Comparison of ENCODE assay signal across 1 mouse cellular context in the genomic region with DNA sequence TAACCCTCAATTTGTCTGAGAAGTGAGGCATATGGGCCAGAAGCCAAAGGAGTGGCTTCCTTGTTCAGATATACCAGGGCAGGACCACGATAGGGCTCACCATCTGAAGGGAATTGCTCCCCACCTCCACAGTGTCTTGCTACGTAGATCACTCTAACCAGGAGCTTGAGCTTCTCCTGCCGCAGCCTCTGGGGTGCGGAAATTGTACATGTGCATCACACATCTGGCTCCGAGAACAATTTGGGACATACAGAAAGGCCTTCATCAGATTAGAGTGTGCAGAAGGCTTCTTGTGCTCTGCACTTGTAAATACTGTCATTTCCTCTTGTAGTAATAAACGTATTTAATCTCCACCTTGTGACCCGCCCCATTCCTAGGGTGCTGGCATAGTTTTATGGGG.
TF ChIP-seq lines count a peak whose summit lies in the region.

No protein-coding gene starts in this region.

TF ChIP-seq in MEL, 35 proteins besides CTCF, POLR2A, EP300 and RAD21:
- TF ChIP-seq ZNF384 (IDR thresholded peaks at IDR 0.05; ENCODE audit: low read depth, low read length): no peak
- TF ChIP-seq MAZ (IDR thresholded peaks at IDR 0.05; ENCODE audit: low read depth, low read length): peak; percentile 8; the same call in 1 of the 2 replicates
- TF ChIP-seq TAL1 (IDR thresholded peaks at IDR 0.05; ENCODE audit: low read length): no peak
- TF ChIP-seq POLR2AphosphoS2 (IDR thresholded peaks at IDR 0.05; ENCODE audit: low read length): no peak
- no peak; the same call in 1 of the 2 replicates for TF ChIP-seq ZMIZ1 (IDR thresholded peaks at IDR 0.05; ENCODE audit: low read depth, low read length)
- TF ChIP-seq TCF12 (IDR thresholded peaks at IDR 0.05; ENCODE audit: low read depth, low read length): peak; percentile 5; the same call in 1 of the 2 replicates
- TF ChIP-seq TBP (IDR thresholded peaks at IDR 0.05; ENCODE audit: low read depth, low read length): peak; percentile 62; the same call in 1 of the 2 replicates
- no peak for TF ChIP-seq MAFK (IDR thresholded peaks at IDR 0.05; ENCODE audit: borderline replicate concordance, low read depth, low read length)
- TF ChIP-seq NELFE (IDR thresholded peaks at IDR 0.05; ENCODE audit: low read depth, low read length): no peak
- TF ChIP-seq MEF2A (IDR thresholded peaks at IDR 0.05; ENCODE audit: extremely low read depth, insufficient replicate concordance, low read depth, low read length, poor library complexity, severe bottlenecking): 0 out of 2 replicates have a peak, but pooled peaks have one; percentile 18
- 0 out of 2 replicates have a peak, but pooled peaks have one; percentile 17 for TF ChIP-seq POLR2AphosphoS5 (IDR thresholded peaks at IDR 0.05; ENCODE audit: borderline replicate concordance, low read depth, low read length)
- TF ChIP-seq USF1 (IDR thresholded peaks at IDR 0.05; ENCODE audit: low read depth, low read length): peak; percentile 54
- 0 out of 2 replicates have a peak, but pooled peaks have one; percentile 29 for TF ChIP-seq MYC (IDR thresholded peaks at IDR 0.05; ENCODE audit: low read depth, low read length)
- TF ChIP-seq JUND (IDR thresholded peaks at IDR 0.05; ENCODE audit: low read depth, low read length): no peak
- TF ChIP-seq UBTF (IDR thresholded peaks at IDR 0.05; ENCODE audit: borderline replicate concordance, insufficient read depth, low read depth, low read length): no peak
- no peak for TF ChIP-seq USF2 (IDR thresholded peaks at IDR 0.05; ENCODE audit: borderline replicate concordance in 1 of 2, insufficient read depth in 1 of 2, low read depth in 1 of 2, low read length in 2 of 2)
- TF ChIP-seq BHLHE40 (IDR thresholded peaks at IDR 0.05; ENCODE audit: borderline replicate concordance, low read depth, low read length): no peak
- TF ChIP-seq SIN3A (IDR thresholded peaks at IDR 0.05; ENCODE audit: low read length): peak; percentile 73
- TF ChIP-seq E2F4 (IDR thresholded peaks at IDR 0.05; ENCODE audit: borderline replicate concordance, low read depth, low read length): no peak
- no peak for TF ChIP-seq CHD1 (IDR thresholded peaks at IDR 0.05; ENCODE audit: low read depth, low read length)
- TF ChIP-seq MAX (IDR thresholded peaks at IDR 0.05; ENCODE audit: low read length): peak; percentile 38; the same call in 1 of the 2 replicates
- TF ChIP-seq RCOR1 (IDR thresholded peaks at IDR 0.05; ENCODE audit: low read depth, low read length): no peak
- no peak; the same call in 1 of the 2 replicates for TF ChIP-seq HCFC1 (IDR thresholded peaks at IDR 0.05; ENCODE audit: low read depth, low read length)
- no peak for TF ChIP-seq MYB (IDR thresholded peaks at IDR 0.05; ENCODE audit: low read depth, low read length)
- no peak for TF ChIP-seq CHD2 (IDR thresholded peaks at IDR 0.05; ENCODE audit: low read length)
- 0 out of 2 replicates have a peak, but pooled peaks have one; percentile 65 for TF ChIP-seq MXI1 (IDR thresholded peaks at IDR 0.05; ENCODE audit: low read depth, low read length)
- TF ChIP-seq GATA1 (IDR thresholded peaks at IDR 0.05; ENCODE audit: low read depth, low read length): peak; percentile 72
- no peak for TF ChIP-seq ZKSCAN1 (IDR thresholded peaks at IDR 0.05; ENCODE audit: low read depth, low read length)
- TF ChIP-seq ETS1 (IDR thresholded peaks at IDR 0.05; ENCODE audit: low read depth, low read length): peak; percentile 63; the same call in 1 of the 2 replicates
- peak; percentile 16; the same call in 1 of the 2 replicates for TF ChIP-seq ZC3H11A (IDR thresholded peaks at IDR 0.05; ENCODE audit: low read depth, low read length)
- TF ChIP-seq KAT2A (conservative IDR thresholded peaks at IDR 0.05; ENCODE audit: low read depth, low read length): no peak
